Mouse (Mus musculus): ENCODE measurements around the gene Triap1.

Gene Triap1

GRCm38 (mm10) chr5:115327610-115328548 is 13.1 kb upstream of the Triap1 start:
- intact Hi-C loops (cut with DNase I): loop anchor here (2.0 kb wide), 1 partner anchor 13 kb away; the partner anchor contains the start of genes Gatc and Triap1

GRCm38 (mm10) chr5:115330955-115331354 is 10.1 kb upstream of the Triap1 start:
- intact Hi-C loops (cut with DNase I): no loop called here

- intact Hi-C loops (cut with DNase I): no loop called here
These were observed 7.4 kb upstream of the Triap1 start for GRCm38 (mm10) chr5:115333626-115334025.

- intact Hi-C loops (cut with DNase I): loop anchor here (2.0 to 5.0 kb wide), 2 partner anchors 13 to 58 kb away; partner anchors contain the start of gene Srsf9
These were observed 1.0 kb upstream of the Triap1 start for GRCm38 (mm10) chr5:115340007-115340406.

- intact Hi-C loops (cut with DNase I): loop anchor here (2.0 to 5.0 kb wide), 2 partner anchors 15 to 59 kb away; partner anchors contain the start of gene Srsf9
These were observed 515 bp downstream of the Triap1 start for GRCm38 (mm10) chr5:115341314-115342165.

- intact Hi-C loops (cut with DNase I): loop anchor here (5.0 kb wide), 1 partner anchor 105 kb away; no protein-coding TSS in a partner anchor
These were observed 6.5 kb downstream of the Triap1 start for GRCm38 (mm10) chr5:115347564-115347963.

- intact Hi-C loops (cut with DNase I): loop anchor here (5.0 kb wide), 1 partner anchor 106 kb away; no protein-coding TSS in a partner anchor
These were observed 7.7 kb downstream of the Triap1 start, which contains the start of gene Cox6a1 for GRCm38 (mm10) chr5:115348546-115349224. TSS of gene Cox6a1 (minus strand) at chr5:115348981.

- intact Hi-C loops (cut with DNase I): loop anchor here (5.0 kb wide), 1 partner anchor 107 kb away; no protein-coding TSS in a partner anchor
These were observed 8.2 kb downstream of the Triap1 start for GRCm38 (mm10) chr5:115349225-115349555.

GRCm38 (mm10) chr5:115351348-115351747 is 10.3 kb downstream of the Triap1 start:
- intact Hi-C loops (cut with DNase I): no loop called here

GRCm38 (mm10) chr5:115355070-115355469 is 14.0 kb downstream of the Triap1 start:
- intact Hi-C loops (cut with DNase I): no loop called here

GRCm38 (mm10) chr5:115358872-115359271 is 17.8 kb downstream of the Triap1 start:
- intact Hi-C loops (cut with DNase I): loop anchor here (2.0 kb wide), 1 partner anchor 82 kb away; no protein-coding TSS in a partner anchor

- intact Hi-C loops (cut with DNase I): loop anchor here (2.0 kb wide), 1 partner anchor 81 kb away; no protein-coding TSS in a partner anchor
These were observed 18.4 kb downstream of the Triap1 start for GRCm38 (mm10) chr5:115359438-115359837.

GRCm38 (mm10) chr5:115359851-115360372 is 18.9 kb downstream of the Triap1 start:
- intact Hi-C loops (cut with DNase I): loop anchor here (2.0 kb wide), 1 partner anchor 81 kb away; no protein-coding TSS in a partner anchor

- intact Hi-C loops (cut with DNase I): no loop called here
These were observed 21.2 kb downstream of the Triap1 start for GRCm38 (mm10) chr5:115362216-115362615.

- intact Hi-C loops (cut with DNase I): no loop called here
These were observed 22.0 kb downstream of the Triap1 start for GRCm38 (mm10) chr5:115362819-115363714.

- intact Hi-C loops (cut with DNase I): no loop called here
These were observed 23.8 kb downstream of the Triap1 start for GRCm38 (mm10) chr5:115364782-115365181.

- intact Hi-C loops (cut with DNase I): no loop called here
These were observed 30.7 kb downstream of the Triap1 start for GRCm38 (mm10) chr5:115371736-115372135.

GRCm38 (mm10) chr5:115373441-115374203 is 32.6 kb downstream of the Triap1 start:
- intact Hi-C loops (cut with DNase I): no loop called here

Measured in adrenal gland (tissue).